Mouse (Mus musculus) left cerebral cortex, postnatal 36 days (tissue): Measurements from ENCODE around the gene Prpf3. TPM values are rescaled to one million over a fixed set of nuclear protein-coding genes. Genes with fewer than 3 reads are reported as not detected.
"Not testable (repeated sequence)": the region's sequence is repeated elsewhere in the genome, so short reads cannot be mapped to it uniquely, and the experiment has no call there.

ENCODE experiments used
- DNase-seq, 2 experiments: peaks; one replicate each; pipeline ENCODE4 v3.0.0; 2021 to 2022; ENCODE audit warnings: low spot score in 2 of 2, mixed read lengths in 1 of 2
- intact Hi-C: fragments of 180-260 bp; cut with DNase I; formaldehyde crosslinking; loops from one replicate; pipeline ENCODE4 v1.15.1; 2025
- total RNA-seq, 2 experiments: library from RNA; stranded (reverse); gene quantifications; 2 replicates each; pipeline ENCODE4 v1.2.3; 2021

Prpf3 gene
- total RNA-seq, 2 experiments from 2014 or later = 23.8 to 40.3 TPM

DNA sequence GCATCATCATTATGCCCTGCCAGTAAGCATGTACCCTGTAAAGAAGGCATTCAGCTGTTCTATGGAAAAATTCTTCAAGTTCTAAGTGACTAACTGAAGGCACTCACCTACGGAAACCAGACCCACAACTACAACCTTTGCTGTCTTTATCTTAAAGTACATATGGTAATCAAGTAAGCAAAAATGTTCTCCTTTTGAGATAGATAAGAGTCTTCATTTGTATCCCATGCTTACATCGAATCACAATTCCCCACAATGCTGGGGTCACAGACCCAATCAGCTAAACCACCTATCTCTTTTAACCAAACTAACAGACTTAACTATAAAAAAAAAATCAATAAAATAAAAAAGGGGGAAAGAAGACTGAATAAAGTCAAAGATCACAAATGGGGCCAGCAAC is 16.4 kb downstream of the Prpf3 start:
- no peak for DNase-seq
- intact Hi-C loops = no loop called here

- intact Hi-C loops = no loop called here
- no peak for DNase-seq
Observed at GRCm38 (mm10) chr3:95829053-95829452, 26.6 kb downstream of the Prpf3 start.

GRCm38 (mm10) chr3:95826275-95826674 is 29.4 kb downstream of the Prpf3 start:
- no peak for DNase-seq
- intact Hi-C loops = no loop called here

- DNase-seq = no peak
- intact Hi-C loops = no loop called here
Observed at GRCm38 (mm10) chr3:95820046-95821010, 35.4 kb downstream of the Prpf3 start.

DNA sequence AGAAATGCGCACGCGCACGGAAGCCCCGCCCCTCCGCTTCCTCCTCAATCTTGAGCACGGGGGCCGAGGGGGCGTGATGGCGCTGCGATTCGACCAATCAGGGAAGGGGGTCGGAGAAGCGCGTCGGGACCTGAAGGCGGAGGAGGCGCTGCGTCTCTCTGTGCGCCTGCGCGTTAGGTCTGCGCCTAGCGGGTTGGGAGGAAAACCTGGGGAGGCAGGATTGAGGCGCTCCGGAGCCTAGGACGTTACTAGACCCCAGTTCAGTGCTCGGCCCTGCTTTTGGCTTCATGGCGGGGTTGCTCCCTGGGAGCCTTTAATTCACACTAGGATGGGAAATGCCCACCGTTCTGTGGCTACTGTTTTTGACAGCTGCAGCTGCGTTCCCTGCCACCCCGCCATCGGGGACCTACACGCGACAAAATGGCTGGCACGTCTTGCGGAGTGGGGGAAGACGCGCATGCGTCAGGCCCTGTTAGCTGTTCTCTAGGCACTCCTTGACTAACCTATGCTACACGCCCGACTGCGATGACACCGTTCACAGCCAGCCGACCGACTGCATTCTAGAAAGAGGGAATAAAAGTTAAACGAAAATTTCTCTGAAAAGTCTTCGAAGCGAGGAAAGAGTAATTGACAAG is 36.2 kb downstream of the Prpf3 start:
- intact Hi-C loops = no loop called here
- peak; percentile 99 for DNase-seq

GRCm38 (mm10) chr3:95818571-95819288 is 37.0 kb downstream of the Prpf3 start, which contains the start of gene Rprd2:
Gene Rprd2, minus strand, starts transcription at chr3:95818863.
- intact Hi-C loops = no loop called here
- peak; percentile 81 to 84 for DNase-seq

GRCm38 (mm10) chr3:95818026-95818511 is 37.6 kb downstream of the Prpf3 start:
- intact Hi-C loops = no loop called here
- DNase-seq = no peak

DNA sequence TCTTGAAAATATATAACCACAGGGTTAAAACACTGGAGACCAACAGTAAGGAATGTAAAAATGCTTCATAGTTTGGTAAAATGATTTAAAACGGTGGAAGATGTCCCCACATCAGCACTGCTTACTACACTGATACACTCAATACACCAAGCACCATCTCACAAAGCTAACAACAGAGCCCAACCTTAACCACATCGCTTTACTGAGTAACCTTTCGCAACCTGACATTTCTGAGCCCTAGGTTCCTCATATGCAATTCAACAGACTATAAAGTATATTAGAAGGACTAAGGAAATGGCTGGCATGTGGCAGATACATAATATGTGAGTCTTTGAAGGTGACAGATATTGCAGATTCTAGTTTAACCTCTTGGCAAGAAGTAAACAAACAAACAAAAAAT is 39.0 kb downstream of the Prpf3 start:
- intact Hi-C loops = no loop called here

DNA sequence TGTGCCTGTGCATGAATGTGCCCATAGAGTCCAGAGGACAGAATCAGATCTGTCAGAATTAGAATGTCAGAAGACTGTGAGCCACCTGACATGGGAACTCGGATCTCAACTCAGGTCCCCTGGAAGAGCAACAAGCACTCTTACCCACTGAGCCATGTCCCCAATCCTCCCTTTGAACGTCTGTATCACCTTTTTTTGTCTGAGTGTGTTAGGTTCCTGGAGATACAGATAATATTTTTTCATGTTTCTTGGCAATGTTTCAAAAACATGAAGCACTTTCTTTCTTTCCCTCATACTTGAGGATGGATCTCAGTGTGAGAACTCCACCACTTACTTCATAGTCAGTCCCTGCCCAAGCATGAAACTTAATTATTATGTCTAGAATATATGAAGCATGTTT is 47.3 kb downstream of the Prpf3 start:
- DNase-seq = no peak
- intact Hi-C loops = no loop called here

More for the DNA sequence above, 39.0 kb downstream of the Prpf3 start:
- no peak for DNase-seq

DNA sequence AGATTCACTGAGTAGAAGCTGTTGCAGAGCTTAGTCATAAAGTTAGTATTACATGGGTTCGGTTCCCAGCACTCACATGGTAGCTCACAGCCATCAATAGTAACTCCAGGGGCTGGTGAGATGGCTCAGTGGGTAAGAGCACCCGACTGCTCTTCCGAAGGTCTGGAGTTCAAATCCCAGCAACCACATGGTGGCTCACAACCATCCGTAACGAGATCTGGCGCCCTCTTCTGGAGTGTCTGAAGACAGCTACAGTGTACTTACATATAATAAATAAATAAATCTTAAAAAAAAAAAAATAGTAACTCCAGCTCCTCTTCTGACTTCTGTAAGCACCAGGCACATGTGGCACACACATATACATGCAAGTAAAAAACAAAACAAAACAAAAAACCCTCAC is 48.1 kb downstream of the Prpf3 start:
- DNase-seq, intact Hi-C loops: not testable (repeated sequence)

- intact Hi-C loops = no loop called here
- DNase-seq = no peak
Observed at GRCm38 (mm10) chr3:95806677-95807076, 49.0 kb downstream of the Prpf3 start.

GRCm38 (mm10) chr3:95803851-95804250 is 51.8 kb downstream of the Prpf3 start:
- DNase-seq = no peak
- intact Hi-C loops = no loop called here

DNA sequence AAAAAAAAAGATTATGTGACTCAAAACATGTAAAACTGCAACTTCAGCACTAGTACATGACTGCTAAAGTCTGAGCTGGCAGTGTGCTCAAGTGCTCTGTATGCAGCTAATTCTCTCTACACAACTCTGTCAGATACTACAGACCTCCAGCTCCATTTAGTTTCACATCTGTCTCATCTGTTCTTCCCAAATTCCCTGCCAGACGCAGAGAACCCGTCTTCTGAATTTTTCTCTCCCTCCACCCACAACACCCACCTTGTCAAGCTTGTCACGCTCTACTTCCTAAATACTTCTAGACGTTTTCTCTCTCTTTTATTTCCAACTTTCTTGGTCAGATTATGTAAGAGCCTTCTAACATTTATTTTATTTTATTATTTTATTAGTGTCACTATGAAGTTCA is 56.9 kb downstream of the Prpf3 start:
- intact Hi-C loops = no loop called here
- no peak for DNase-seq

DNA sequence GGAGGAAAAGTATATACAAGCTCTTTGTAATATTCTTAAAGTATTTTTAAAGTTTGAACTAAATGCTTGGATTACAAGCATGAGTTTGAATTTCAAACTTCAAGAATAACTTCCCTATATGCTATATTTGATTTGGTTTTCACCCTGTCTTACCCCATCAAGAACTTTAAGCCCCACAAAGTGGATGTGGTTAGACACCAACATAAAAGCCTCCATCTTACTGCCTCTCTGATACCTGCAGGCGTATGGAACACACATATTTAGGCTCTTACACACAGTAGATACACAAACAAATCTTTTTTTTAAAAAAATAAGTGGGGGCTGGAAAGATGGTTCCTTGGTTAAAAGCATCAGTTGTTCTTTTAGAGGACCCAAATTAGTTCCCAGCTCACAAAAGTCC is 61.4 kb downstream of the Prpf3 start:
- DNase-seq = no peak
- intact Hi-C loops = no loop called here

DNA sequence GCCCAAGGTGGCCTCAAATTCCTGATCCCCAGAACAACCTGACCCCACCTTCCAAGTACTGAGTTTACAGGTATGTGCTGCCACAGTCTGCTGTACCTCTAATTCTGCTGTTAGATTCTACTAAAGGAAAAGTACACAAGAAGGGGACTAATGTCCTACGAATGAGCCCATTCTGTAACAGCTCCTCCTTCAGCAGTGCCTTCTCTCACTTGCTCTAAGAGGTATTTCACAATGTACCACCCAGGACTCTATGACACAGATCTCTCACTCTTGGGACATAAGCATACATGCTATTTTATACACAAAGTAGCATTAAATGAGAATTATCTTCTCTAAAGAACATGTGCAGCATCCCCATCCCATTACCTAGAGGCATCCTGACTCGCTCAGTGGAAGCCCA is 62.0 kb downstream of the Prpf3 start:
- intact Hi-C loops = no loop called here
- no peak for DNase-seq

GRCm38 (mm10) chr3:95785501-95785900 is 70.2 kb downstream of the Prpf3 start:
- intact Hi-C loops = no loop called here

More at GRCm38 (mm10) chr3:95785501-95785900, 70.2 kb downstream of the Prpf3 start:
- no peak for DNase-seq
